Comparison of ENCODE assay signal across 28 mouse cellular contexts in genomic region chr15:71162097-71162496, GRCm38 (mm10).
DNase-seq lines count a peak whose midpoint lies in the region; ATAC-seq and TF ChIP-seq lines count a peak whose summit lies in the region.
"Had no signal": no experiment of that assay in that cellular context is flagged by ENCODE, and none has a peak within 500 bp of the region (broad histone marks: within the 10 kb centered on the region; RNA-seq: fewer than 3 reads in every experiment).

No protein-coding gene starts in this region.

- H3K9ac ChIP-seq in forebrain, embryonic 16.5 days (replicated peaks; ENCODE audit: low read depth, low read length) = no peak overlapping the region
- no peak overlapping the region for H3K9ac ChIP-seq in forebrain, embryonic 11.5 days (ENCODE audit: low read length)
- H3K9ac ChIP-seq in midbrain, embryonic 14.5 days (replicated peaks; ENCODE audit: low read length) = no peak overlapping the region
- no peak overlapping the region for H3K9ac ChIP-seq in midbrain, embryonic 13.5 days (replicated peaks)
- H3K9ac ChIP-seq: embryonic facial prominence, embryonic 12.5 days; embryonic facial prominence, embryonic 15.5 days; forebrain, postnatal 0 days; heart, embryonic 13.5 days; hindbrain, embryonic 14.5 days had no signal

- no peak for DNase-seq in forebrain, embryonic 11.5 days (ENCODE audit: low spot score)
- DNase-seq in midbrain, embryonic 14.5 days = peak; percentile 7
- peak; percentile 40 for DNase-seq in brain, adult 2 months (ENCODE audit: low read depth, low spot score)
- DNase-seq in brain, embryonic 14.5 days (ENCODE audit: low read depth) = peak; percentile 57
- DNase-seq in adrenal gland, postnatal 4 days (ENCODE audit: low spot score in 2 of 2) = no peak
- DNase-seq: adrenal gland, adult 2 months; adrenal gland, postnatal 14 days; cerebellum, adult 11 months; cerebellum, adult 2 months; cerebellum, adult 9-11 months; cerebellum, postnatal 25 days; forebrain, postnatal 0 days; gastrocnemius, postnatal 10 days; gastrocnemius, postnatal 36 days; heart, adult 2 months; heart, postnatal 14 days; heart, postnatal 4 days had no signal

- H3K4me2 ChIP-seq in forebrain, embryonic 16.5 days (ENCODE audit: low read length) = no peak overlapping the region
- H3K4me2 ChIP-seq in forebrain, embryonic 11.5 days (ENCODE audit: low read depth, low read length, severe bottlenecking) = no peak overlapping the region
- H3K4me2 ChIP-seq in midbrain, embryonic 14.5 days (ENCODE audit: low read length) = no peak overlapping the region
- no peak overlapping the region for H3K4me2 ChIP-seq in midbrain, embryonic 13.5 days (replicated peaks)
- H3K4me2 ChIP-seq: embryonic facial prominence, embryonic 12.5 days; embryonic facial prominence, embryonic 15.5 days; heart, embryonic 13.5 days; hindbrain, embryonic 14.5 days had no signal

- no peak overlapping the region for H3K4me3 ChIP-seq in forebrain, embryonic 16.5 days (replicated peaks; ENCODE audit: low read length)
- H3K4me3 ChIP-seq in forebrain, embryonic 11.5 days (ENCODE audit: low read depth, low read length) = no peak overlapping the region
- H3K4me3 ChIP-seq in midbrain, embryonic 14.5 days (replicated peaks; ENCODE audit: low read depth, low read length) = no peak overlapping the region
- no peak overlapping the region for H3K4me3 ChIP-seq in midbrain, embryonic 13.5 days (replicated peaks)
- H3K4me3 ChIP-seq: embryonic facial prominence, embryonic 12.5 days; embryonic facial prominence, embryonic 15.5 days; heart, adult 2 months; heart, embryonic 10.5 days; heart, embryonic 13.5 days had no signal

- H3K36me3 ChIP-seq in forebrain, embryonic 16.5 days (ENCODE audit: control insufficient read depth, insufficient read depth) = no peaks in the 10 kb centered on the region
- no peaks in the 10 kb centered on the region for H3K36me3 ChIP-seq in forebrain, embryonic 11.5 days (ENCODE audit: control insufficient read depth, insufficient read depth, low read length)
- H3K36me3 ChIP-seq in midbrain, embryonic 14.5 days (ENCODE audit: control insufficient read depth, insufficient read depth, low read length) = no peaks in the 10 kb centered on the region
- H3K36me3 ChIP-seq in midbrain, embryonic 13.5 days = no peaks in the 10 kb centered on the region
- H3K36me3 ChIP-seq: embryonic facial prominence, embryonic 12.5 days; embryonic facial prominence, embryonic 15.5 days; heart, embryonic 10.5 days; heart, embryonic 13.5 days had no signal

- no peak for TF ChIP-seq CTCF in brain, embryonic 14.5 days (IDR thresholded peaks at IDR 0.05; ENCODE audit: borderline replicate concordance, extremely low read depth, insufficient read depth, insufficient read length)

- no peaks in the 10 kb centered on the region for H3K9me3 ChIP-seq in forebrain, embryonic 16.5 days (ENCODE audit: control insufficient read depth, low read length)
- H3K9me3 ChIP-seq in forebrain, embryonic 11.5 days (ENCODE audit: control insufficient read depth, low read length) = no peaks in the 10 kb centered on the region
- no peaks in the 10 kb centered on the region for H3K9me3 ChIP-seq in midbrain, embryonic 14.5 days (ENCODE audit: control insufficient read depth, low read length)
- H3K9me3 ChIP-seq in midbrain, embryonic 13.5 days = no peaks in the 10 kb centered on the region
- H3K9me3 ChIP-seq: embryonic facial prominence, embryonic 12.5 days; embryonic facial prominence, embryonic 15.5 days; heart, embryonic 10.5 days; heart, embryonic 13.5 days had no signal

- ATAC-seq in forebrain, embryonic 16.5 days = 0 out of 2 replicates have a peak, but pooled peaks have one; percentile 43
- ATAC-seq in forebrain, embryonic 11.5 days (replicated peaks; ENCODE audit: low FRiP score) = no peak
- no peak for ATAC-seq in midbrain, embryonic 14.5 days (ENCODE audit: low FRiP score, low TSS enrichment)
- ATAC-seq in midbrain, embryonic 13.5 days = no peak
- ATAC-seq: CD4-positive, CD25-positive, alpha-beta regulatory T cell, adult 4 months; forebrain, postnatal 0 days; hindbrain, postnatal 0 days; inflammation-experienced regulatory T-cells, adult 6 months; intestine, embryonic 16.5 days had no signal

- H3K27me3 ChIP-seq in forebrain, embryonic 16.5 days (replicated peaks; ENCODE audit: control insufficient read depth, insufficient read depth, low read length) = no peaks in the 10 kb centered on the region
- H3K27me3 ChIP-seq in forebrain, embryonic 11.5 days (ENCODE audit: control insufficient read depth, insufficient read depth, low read length) = no peaks in the 10 kb centered on the region
- H3K27me3 ChIP-seq in midbrain, embryonic 14.5 days (ENCODE audit: control insufficient read depth, insufficient read depth, low read length) = no peaks in the 10 kb centered on the region
- no peaks in the 10 kb centered on the region for H3K27me3 ChIP-seq in midbrain, embryonic 13.5 days
- H3K27me3 ChIP-seq: embryonic facial prominence, embryonic 12.5 days; embryonic facial prominence, embryonic 15.5 days; heart, embryonic 13.5 days had no signal

- no peaks in the 10 kb centered on the region for H3K4me1 ChIP-seq in forebrain, embryonic 16.5 days (replicated peaks; ENCODE audit: control insufficient read depth, insufficient read depth, low read length)
- H3K4me1 ChIP-seq in forebrain, embryonic 11.5 days (replicated peaks; ENCODE audit: control insufficient read depth, insufficient read depth, low read length) = no peaks in the 10 kb centered on the region
- no peaks in the 10 kb centered on the region for H3K4me1 ChIP-seq in midbrain, embryonic 14.5 days (ENCODE audit: control insufficient read depth, insufficient read depth, low read length)
- no peaks in the 10 kb centered on the region for H3K4me1 ChIP-seq in midbrain, embryonic 13.5 days (replicated peaks)
- H3K4me1 ChIP-seq: embryonic facial prominence, embryonic 12.5 days; embryonic facial prominence, embryonic 15.5 days; heart, embryonic 10.5 days; heart, embryonic 13.5 days had no signal

- TF ChIP-seq POLR2A in brain, embryonic 14.5 days (IDR thresholded peaks at IDR 0.05; ENCODE audit: borderline replicate concordance, extremely low read depth, insufficient read depth, insufficient read length, poor library complexity, severe bottlenecking) = no peak

- H3K27ac ChIP-seq in forebrain, embryonic 16.5 days (ENCODE audit: low read length) = no peak overlapping the region
- no peak overlapping the region for H3K27ac ChIP-seq in forebrain, embryonic 11.5 days (ENCODE audit: low read depth, low read length)
- H3K27ac ChIP-seq in midbrain, embryonic 14.5 days (replicated peaks; ENCODE audit: low read depth, low read length) = no peak overlapping the region
- no peak overlapping the region for H3K27ac ChIP-seq in midbrain, embryonic 13.5 days
- H3K27ac ChIP-seq: embryonic facial prominence, embryonic 12.5 days; embryonic facial prominence, embryonic 15.5 days; heart, adult 2 months; heart, embryonic 10.5 days; heart, embryonic 13.5 days; hindbrain, embryonic 14.5 days; hindbrain, postnatal 0 days had no signal

Comparison
In these comparisons a context has a peak if more than half of its experiments do, and no peak if none do; other contexts are left out.
1. DNase-seq: peak in midbrain, embryonic 14.5 days (single experiment), brain, adult 2 months (single experiment) and brain, embryonic 14.5 days (single experiment); none in forebrain, embryonic 11.5 days (single experiment) and adrenal gland, postnatal 4 days (0 of 2).